Mouse (Mus musculus) erythroblast, embryonic 14.5 days (primary cell): ENCODE measurements around the gene Arih2.

Source experiments
- GATA1 ChIP-seq: IDR thresholded peaks from 2 replicates; pipeline ENCODE4 v1.6.1; 2012; ENCODE audit warnings: low read length, inconsistent platforms, mixed read lengths
- TAL1 ChIP-seq: IDR thresholded peaks from 3 replicates; pipeline ENCODE4 v1.6.1; 2012; ENCODE audit warnings: low read length, inconsistent platforms, mixed read lengths

DNA sequence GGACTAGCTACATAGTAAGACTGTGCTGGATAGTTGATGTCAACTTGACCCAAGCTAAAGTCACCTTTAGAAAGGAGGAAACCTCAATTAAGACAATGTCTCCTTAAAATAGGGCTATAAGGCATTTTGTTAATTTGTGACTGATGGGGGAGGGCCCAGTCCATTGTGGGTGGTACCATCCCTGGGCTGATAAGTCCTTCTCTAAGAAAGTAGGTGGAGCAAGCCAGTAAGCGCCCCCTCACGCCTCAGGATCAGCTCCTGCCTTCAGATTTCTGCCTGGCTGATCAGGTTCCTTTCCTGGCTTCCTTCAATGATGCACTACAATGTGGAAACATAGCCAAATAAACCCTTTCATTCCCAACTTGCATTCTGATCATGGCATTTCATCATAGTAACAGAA lies 13.8 kb downstream of the Arih2 start:
- TF ChIP-seq GATA1 = no peak
- TF ChIP-seq TAL1 = no peak
